Mouse (Mus musculus): ENCODE data around the gene Uck2. TPM values are rescaled to one million over a fixed set of nuclear protein-coding genes. Genes with fewer than 3 reads are reported as not detected.

The Uck2 gene
- polyA plus RNA-seq, 1 experiment from 2014 or later = 64.7 TPM

Small RNA genes within 50 kb of the gene (microRNA-seq; reads per million reads assigned to microRNA genes)
- not detected for gene Mir6347

Other genes starting within 250 kb of the Uck2 start
- gene Tmco1, start 23.1 kb upstream of the Uck2 start, polyA plus RNA-seq (2015; fragmentation: Nextera tagmentation; extraction: Ambion mirVana) = 68.1 and 69.0 TPM in 2 replicates
- 26.4 and 29.5 TPM in 2 replicates for gene Aldh9a1, start 64.7 kb upstream of the Uck2 start, polyA plus RNA-seq (2015; fragmentation: Nextera tagmentation; extraction: Ambion mirVana)
- gene Mgst3, start 108.5 kb upstream of the Uck2 start, polyA plus RNA-seq (2015; fragmentation: Nextera tagmentation; extraction: Ambion mirVana) = 95.3 and 98.6 TPM in 2 replicates
- not detected in 2 replicates for gene Lrrc52, start 181.5 kb upstream of the Uck2 start, polyA plus RNA-seq (2015; fragmentation: Nextera tagmentation; extraction: Ambion mirVana)